Mouse (Mus musculus) forebrain, embryonic 10.5 days (tissue): ENCODE results near the gene Mcoln2. TPM values are rescaled to one million over a fixed set of nuclear protein-coding genes. Genes with fewer than 3 reads are reported as not detected.

Source experiments
- DNase-seq: peaks from one replicate; pipeline ENCODE4 v3.0.0-alpha.2; 2017; ENCODE audit warnings: low spot score; ENCODE audit errors: extremely low spot score
- H3K27ac ChIP-seq: fragments of 300-500 bp; sonication (generic); 2 replicates; pipeline ENCODE4 v1.5.1; 2016; ENCODE audit warnings: mild to moderate bottlenecking
- H3K27me3 ChIP-seq: fragments of 300-500 bp; sonication (generic); 2 replicates; pipeline ENCODE4 v1.6.1; 2016; ENCODE audit warnings: mild to moderate bottlenecking; ENCODE audit not compliant: poor library complexity, severe bottlenecking
- H3K36me3 ChIP-seq: fragments of 300-500 bp; sonication (generic); replicated peaks from 2 replicates; pipeline ENCODE4 v1.6.1; 2016; ENCODE audit warnings: mild to moderate bottlenecking, moderate library complexity
- H3K4me1 ChIP-seq: fragments of 300-500 bp; sonication (generic); 2 replicates; pipeline ENCODE4 v1.6.1; 2016
- H3K4me3 ChIP-seq: fragments of 300-500 bp; sonication (generic); 2 replicates; pipeline ENCODE4 v1.5.1; 2016; ENCODE audit warnings: mild to moderate bottlenecking, moderate library complexity
- H3K9me3 ChIP-seq: fragments of 300-500 bp; sonication (generic); 2 replicates; pipeline ENCODE4 v1.6.1; 2016; ENCODE audit warnings: mild to moderate bottlenecking, moderate library complexity
- WGBS: fragments of 180-500 bp; shearing (Covaris S2); methylation state at CpG from one replicate; pipeline ENCODE4 v1.1.7; 2016; 5-methylcytosine and 5-hydroxymethylcytosine counted together
- polyA plus RNA-seq: library from polyadenylated mRNA; unstranded; fragments of >200 nt; fragmentation: Nextera tagmentation; extraction: Ambion mirVana; gene quantifications from 2 replicates; pipeline ENCODE4 v1.2.1, GENCODE M21; 2016

The Mcoln2 gene
- polyA plus RNA-seq, 1 experiment from 2014 or later, result 0.25 TPM

DNA sequence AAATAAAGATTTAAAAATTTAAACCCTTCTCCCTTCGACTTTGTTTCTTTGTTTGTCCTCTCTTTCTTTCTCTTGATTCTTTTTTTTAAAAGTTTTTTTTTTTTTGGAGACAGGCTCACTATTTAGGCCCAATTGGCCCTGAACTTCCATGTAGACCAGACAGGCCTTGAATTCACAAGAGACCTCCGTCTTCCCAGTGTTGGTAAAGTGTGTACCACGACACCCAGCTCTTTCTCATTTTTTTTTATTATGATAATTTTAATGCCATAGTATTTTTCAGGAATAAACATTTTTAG lies 27.6 kb upstream of the Mcoln2 start:
- Histone ChIP-seq H3K4me1 (peaks cover 26% of the 10 kb centered on the region), H3K27ac (peak overlapping the region; percentile 78), H3K4me3 (peak overlapping the region; percentile 41), H3K36me3 (no peaks in the 10 kb centered on the region), H3K27me3 (peaks cover 34% of the 10 kb centered on the region), H3K9me3 (no peaks in the 10 kb centered on the region)
- WGBS, result 33% methylated on average over 3 of the region's 3 CpGs
- no peak for DNase-seq

DNA sequence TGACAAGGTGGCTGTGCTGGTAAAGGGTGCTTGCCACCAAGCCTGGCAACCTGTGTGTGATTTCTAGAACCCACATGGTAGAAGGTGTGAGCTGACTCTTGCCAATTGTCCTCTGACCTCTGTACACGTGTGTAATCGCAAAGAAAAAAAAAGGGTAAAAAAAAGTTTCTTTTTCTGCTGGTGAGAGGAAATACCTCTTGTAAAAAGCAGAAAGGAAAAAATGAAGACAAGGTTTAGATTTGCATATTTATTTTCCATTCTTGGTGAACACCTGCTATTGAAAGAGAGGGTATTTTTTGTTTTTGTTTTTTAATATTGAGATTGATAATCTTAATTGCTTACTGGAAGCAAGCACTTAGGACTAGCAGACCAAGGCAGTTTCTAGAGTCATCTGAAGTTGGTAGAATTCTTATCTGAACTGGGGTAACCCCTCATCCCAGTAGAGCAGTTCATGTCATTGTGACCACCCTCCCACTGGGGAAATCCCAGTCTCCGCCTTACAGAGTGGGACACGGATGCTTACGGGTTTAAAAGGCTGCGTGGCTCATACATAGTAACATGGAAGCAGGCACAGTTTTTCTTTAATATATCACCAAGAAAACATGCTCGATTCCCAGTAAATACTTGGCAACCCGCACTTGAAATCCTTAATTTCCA lies 26.7 kb upstream of the Mcoln2 start:
- peaks cover 25% of the 10 kb centered on the region for H3K27me3 ChIP-seq
- DNase-seq, result no peak
- 85% methylated on average over 8 of the region's 8 CpGs for WGBS
- no peaks in the 10 kb centered on the region for H3K9me3 ChIP-seq
- H3K36me3 ChIP-seq, result no peaks in the 10 kb centered on the region
- H3K4me1 ChIP-seq, result peaks cover 17% of the 10 kb centered on the region
- no peak overlapping the region for H3K4me3 ChIP-seq
- no peak overlapping the region for H3K27ac ChIP-seq

GRCm38 (mm10) chr3:146123464-146123825 lies 26.2 kb upstream of the Mcoln2 start:
- WGBS, result 88% methylated on average over 9 of the region's 9 CpGs
- peaks cover 20% of the 10 kb centered on the region for H3K27me3 ChIP-seq
- H3K36me3 ChIP-seq, result no peaks in the 10 kb centered on the region
- H3K4me1 ChIP-seq, result peaks cover 17% of the 10 kb centered on the region
- H3K9me3 ChIP-seq, result no peaks in the 10 kb centered on the region
- DNase-seq, result no peak
- H3K4me3 ChIP-seq, result no peak overlapping the region
- H3K27ac ChIP-seq, result no peak overlapping the region

- H3K27me3 ChIP-seq, result no peaks in the 10 kb centered on the region
- 85% methylated on average over 6 of the region's 6 CpGs for WGBS
- H3K4me3 ChIP-seq, result no peak overlapping the region
- H3K9me3 ChIP-seq, result no peaks in the 10 kb centered on the region
- no peak for DNase-seq
- no peak overlapping the region for H3K27ac ChIP-seq
- H3K4me1 ChIP-seq, result peaks cover 6% of the 10 kb centered on the region; the same call in 1 of the 2 replicates
- 0 out of 2 replicates have a peak, but pooled peaks cover 2% of the 10 kb centered on the region for H3K36me3 ChIP-seq
These were observed 22.4 kb upstream of the Mcoln2 start for GRCm38 (mm10) chr3:146127205-146127604.

DNA sequence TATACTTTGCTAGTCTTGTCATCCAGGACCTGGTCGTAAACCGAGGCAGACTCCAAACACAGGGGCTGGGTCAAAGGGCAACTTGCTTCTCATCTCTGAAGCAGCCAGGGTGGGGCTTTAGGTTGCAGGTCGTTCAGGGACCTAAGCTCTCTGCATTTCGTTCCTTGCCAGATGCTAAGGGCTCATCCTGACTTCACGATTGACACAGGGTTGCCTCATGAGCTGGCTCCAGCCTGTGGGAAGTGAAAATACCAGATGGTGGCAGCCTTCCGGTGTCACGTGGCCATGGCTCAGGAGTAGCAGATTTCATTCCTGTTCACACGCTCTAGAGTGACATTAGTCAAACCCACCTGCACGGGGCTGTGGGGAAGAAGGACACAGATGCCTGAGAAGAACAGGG lies 14.8 kb upstream of the Mcoln2 start:
- no peak for DNase-seq
- Histone ChIP-seq H3K4me3 (no peak overlapping the region), H3K36me3 (0 out of 2 replicates have a peak, but pooled peaks cover 2% of the 10 kb centered on the region), H3K27ac (no peak overlapping the region), H3K27me3 (no peaks in the 10 kb centered on the region), H3K4me1 (no peaks in the 10 kb centered on the region), H3K9me3 (no peaks in the 10 kb centered on the region)
- 86% methylated on average over 9 of the region's 9 CpGs for WGBS

GRCm38 (mm10) chr3:146135417-146135816 lies 14.2 kb upstream of the Mcoln2 start:
- Histone ChIP-seq H3K4me1 (no peaks in the 10 kb centered on the region), H3K27ac (no peak overlapping the region), H3K27me3 (no peaks in the 10 kb centered on the region), H3K9me3 (no peaks in the 10 kb centered on the region), H3K36me3 (0 out of 2 replicates have a peak, but pooled peaks cover 2% of the 10 kb centered on the region), H3K4me3 (no peak overlapping the region)
- no peak for DNase-seq
- WGBS, result 89% methylated on average over 2 of the region's 2 CpGs

DNA sequence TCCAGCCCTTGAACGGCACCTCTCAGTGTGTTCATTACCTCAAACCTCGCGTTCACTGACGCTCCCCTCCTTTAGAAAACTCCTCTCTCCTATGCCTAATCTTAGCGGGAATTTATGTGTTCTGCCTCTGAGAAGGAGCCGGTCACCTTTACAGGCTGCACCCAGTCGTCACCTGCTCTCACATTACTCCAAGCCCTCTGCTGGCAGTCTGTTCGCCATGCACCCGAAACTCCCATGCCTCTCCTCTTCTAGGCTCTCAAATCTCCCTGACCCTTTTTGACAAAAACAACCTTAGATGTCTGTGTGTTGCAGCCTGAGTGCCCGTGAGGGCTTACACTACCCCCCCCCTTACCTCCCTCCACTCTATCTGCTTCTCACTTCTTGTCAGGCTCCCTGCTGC lies 13.2 kb upstream of the Mcoln2 start:
- 40% methylated on average over 10 of the region's 10 CpGs for WGBS
- H3K36me3 ChIP-seq, result 0 out of 2 replicates have a peak, but pooled peaks cover 2% of the 10 kb centered on the region
- H3K9me3 ChIP-seq, result no peaks in the 10 kb centered on the region
- DNase-seq, result no peak
- H3K27ac ChIP-seq, result no peak overlapping the region
- no peaks in the 10 kb centered on the region for H3K27me3 ChIP-seq
- H3K4me3 ChIP-seq, result no peak overlapping the region
- H3K4me1 ChIP-seq, result no peaks in the 10 kb centered on the region

DNA sequence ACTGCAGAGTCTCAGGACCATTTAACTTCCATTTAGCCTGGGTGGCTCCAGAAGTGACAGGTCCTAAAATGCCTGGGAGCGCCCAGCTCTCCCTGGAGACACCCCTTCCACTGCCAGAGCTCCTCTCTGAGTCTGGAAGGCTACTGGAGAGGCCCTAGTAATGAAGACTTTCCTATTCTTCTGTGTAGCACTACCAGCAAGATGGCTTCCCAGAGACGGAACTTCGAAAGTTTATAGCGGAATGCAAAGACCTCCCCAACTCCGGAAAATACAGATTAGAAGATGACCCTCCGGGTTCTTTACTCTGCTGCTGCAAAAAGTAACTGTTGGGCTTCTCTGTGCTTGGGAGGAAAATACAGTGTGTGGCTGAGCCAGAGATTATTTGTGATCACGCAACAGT lies 9.4 kb upstream of the Mcoln2 start:
- WGBS, result 95% methylated on average over 7 of the region's 7 CpGs
- H3K27me3 ChIP-seq, result no peaks in the 10 kb centered on the region
- H3K36me3 ChIP-seq, result no peaks in the 10 kb centered on the region
- H3K9me3 ChIP-seq, result no peaks in the 10 kb centered on the region
- no peak overlapping the region for H3K4me3 ChIP-seq
- H3K27ac ChIP-seq, result no peak overlapping the region
- DNase-seq, result no peak
- H3K4me1 ChIP-seq, result no peaks in the 10 kb centered on the region

- Histone ChIP-seq H3K4me3 (no peak overlapping the region), H3K36me3 (no peaks in the 10 kb centered on the region), H3K27me3 (peaks cover 8% of the 10 kb centered on the region; the same call in 1 of the 2 replicates), H3K9me3 (no peaks in the 10 kb centered on the region), H3K4me1 (no peaks in the 10 kb centered on the region), H3K27ac (no peak overlapping the region)
- 85% methylated on average over 7 of the region's 7 CpGs for WGBS
- DNase-seq, result no peak
These were observed 7.1 kb upstream of the Mcoln2 start for GRCm38 (mm10) chr3:146142523-146142922.

DNA sequence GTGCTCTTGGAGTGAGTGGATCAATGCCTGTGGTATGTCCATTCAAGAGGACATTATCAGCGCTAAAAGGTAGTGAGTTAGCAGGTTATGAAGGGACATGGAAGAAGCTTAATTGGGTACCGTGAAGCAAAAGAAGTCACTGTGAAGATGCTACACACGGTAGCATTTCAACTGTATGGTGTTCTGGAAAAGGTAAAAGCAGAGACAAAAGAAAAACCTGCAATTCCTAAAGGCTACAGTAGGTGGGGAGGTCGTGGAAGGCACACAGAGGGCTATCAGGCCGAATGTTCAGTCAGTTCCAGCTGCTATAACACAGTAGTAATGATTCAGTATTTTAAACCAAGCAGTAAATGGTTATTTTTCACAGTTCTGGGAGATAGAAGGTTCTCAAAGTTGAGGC lies 4.1 kb upstream of the Mcoln2 start:
- H3K36me3 ChIP-seq, result no peaks in the 10 kb centered on the region
- DNase-seq, result no peak
- H3K27me3 ChIP-seq, result peaks cover 31% of the 10 kb centered on the region
- H3K4me1 ChIP-seq, result peaks cover 14% of the 10 kb centered on the region
- no peak overlapping the region for H3K27ac ChIP-seq
- H3K4me3 ChIP-seq, result no peak overlapping the region
- WGBS, result 60% methylated on average over 5 of the region's 5 CpGs
- no peaks in the 10 kb centered on the region for H3K9me3 ChIP-seq

DNA sequence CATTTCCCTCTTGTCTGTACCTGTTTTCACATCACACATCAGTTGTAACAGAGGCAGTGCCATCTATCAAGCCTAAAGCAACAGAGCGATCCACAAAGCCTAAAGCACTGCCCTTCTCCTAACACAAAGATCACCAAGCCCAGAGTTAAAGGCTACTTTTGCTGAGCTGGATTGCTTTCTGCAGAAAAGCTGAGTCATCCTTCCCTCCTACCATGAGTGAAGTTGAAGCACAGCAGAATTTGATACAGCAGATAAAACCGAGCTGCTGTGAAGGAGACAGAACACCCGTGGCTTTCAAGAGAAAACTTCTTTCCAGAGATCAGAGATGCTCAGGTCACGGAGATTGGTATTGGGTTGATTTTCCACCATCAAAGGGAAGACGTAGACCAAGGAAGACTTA lies 3.5 kb upstream of the Mcoln2 start:
- no peaks in the 10 kb centered on the region for H3K36me3 ChIP-seq
- H3K27ac ChIP-seq, result no peak overlapping the region
- DNase-seq, result no peak
- H3K4me1 ChIP-seq, result peaks cover 18% of the 10 kb centered on the region
- no peaks in the 10 kb centered on the region for H3K9me3 ChIP-seq
- H3K27me3 ChIP-seq, result peaks cover 37% of the 10 kb centered on the region
- WGBS, result 79% methylated on average over 5 of the region's 5 CpGs
- H3K4me3 ChIP-seq, result no peak overlapping the region

DNA sequence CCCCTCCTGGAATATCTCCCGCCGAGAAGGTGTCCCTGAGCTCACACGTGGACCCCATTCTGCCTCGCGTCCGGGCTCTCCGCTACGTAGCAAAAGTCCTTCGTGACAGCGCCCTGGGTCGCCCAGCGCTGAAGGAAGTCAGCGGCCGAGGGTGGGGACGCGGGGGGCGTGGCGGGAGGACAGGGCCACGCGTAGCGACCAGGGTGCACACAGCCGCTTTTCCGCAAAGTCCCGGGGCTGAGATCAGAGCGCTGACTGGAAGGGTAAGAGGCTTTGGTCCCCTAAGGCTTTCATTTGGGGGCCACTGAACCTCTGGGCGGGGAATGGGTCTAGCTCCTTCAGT lies 396 bp downstream of the Mcoln2 start:
- peak overlapping the region; percentile 58 for H3K4me3 ChIP-seq
- H3K36me3 ChIP-seq, result no peaks in the 10 kb centered on the region
- 2% methylated on average over 26 of the region's 26 CpGs for WGBS
- peak overlapping the region; percentile 63 for H3K27ac ChIP-seq
- peaks cover 28% of the 10 kb centered on the region for H3K4me1 ChIP-seq
- peaks cover 58% of the 10 kb centered on the region for H3K27me3 ChIP-seq
- H3K9me3 ChIP-seq, result no peaks in the 10 kb centered on the region
- DNase-seq, result peak; percentile 21

- 36% methylated on average over 11 of the region's 11 CpGs for WGBS
- H3K4me1 ChIP-seq, result peaks cover 28% of the 10 kb centered on the region
These were observed 927 bp downstream of the Mcoln2 start for GRCm38 (mm10) chr3:146150560-146150959.

DNA sequence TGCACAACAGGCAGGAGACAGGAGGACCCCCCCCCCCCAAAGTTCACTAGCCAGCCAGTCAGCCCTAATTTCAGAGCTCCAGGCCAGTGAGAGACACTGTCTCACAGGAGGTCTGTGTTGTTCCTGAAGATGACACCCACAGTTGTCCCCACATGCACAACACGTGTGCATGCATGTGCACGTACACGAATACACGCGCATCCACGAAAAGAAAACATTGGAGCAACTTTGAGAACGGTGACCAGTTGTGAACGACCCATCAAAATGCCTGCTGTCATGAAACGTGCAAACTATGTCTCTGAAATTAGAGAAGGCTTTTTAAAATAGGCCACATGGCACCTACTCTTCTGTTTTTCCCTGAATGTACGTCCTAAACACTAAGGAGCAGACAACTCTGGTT lies 1.7 kb downstream of the Mcoln2 start:
- H3K27me3 ChIP-seq, result peaks cover 58% of the 10 kb centered on the region
- H3K4me3 ChIP-seq, result no peak overlapping the region
- WGBS, result 97% methylated on average over 10 of the region's 10 CpGs
- no peak overlapping the region for H3K27ac ChIP-seq
- peaks cover 28% of the 10 kb centered on the region for H3K4me1 ChIP-seq
- H3K36me3 ChIP-seq, result no peaks in the 10 kb centered on the region
- no peak for DNase-seq
- no peaks in the 10 kb centered on the region for H3K9me3 ChIP-seq

More at GRCm38 (mm10) chr3:146150560-146150959, 927 bp downstream of the Mcoln2 start:
- H3K27ac ChIP-seq, result no peak overlapping the region
- peak overlapping the region; percentile 58 for H3K4me3 ChIP-seq
- H3K9me3 ChIP-seq, result no peaks in the 10 kb centered on the region
- DNase-seq, result no peak
- H3K36me3 ChIP-seq, result no peaks in the 10 kb centered on the region
- peaks cover 58% of the 10 kb centered on the region for H3K27me3 ChIP-seq
